Mouse (Mus musculus) lung, embryonic 15.5 days (tissue): ENCODE measurements around the gene Sh3pxd2b. TPM values are rescaled to one million over a fixed set of nuclear protein-coding genes. Genes with fewer than 3 reads are reported as not detected.

Experiments used
- ATAC-seq: fragments of 200-750 bp; cut with Nextera tagmentation; 2 replicates; pipeline ENCODE4 v1.8.0; 2017; ENCODE audit warnings: moderate number of reproducible peaks, borderline replicate concordance; ENCODE audit not compliant: low FRiP score, low TSS enrichment; ENCODE audit errors: extremely low read depth
- H3K27ac ChIP-seq: fragments of 300-500 bp; sonication (generic); 2 replicates; pipeline ENCODE4 v1.5.1; 2015; ENCODE audit warnings: moderate library complexity, mild to moderate bottlenecking, inconsistent platforms
- H3K27me3 ChIP-seq: fragments of 300-500 bp; sonication (generic); 2 replicates; pipeline ENCODE4 v1.6.1; 2015; ENCODE audit warnings: inconsistent platforms
- H3K36me3 ChIP-seq: fragments of 300-500 bp; sonication (generic); 2 replicates; pipeline ENCODE4 v1.6.1; 2015; ENCODE audit warnings: inconsistent platforms
- H3K4me1 ChIP-seq: fragments of 300-500 bp; sonication (generic); 2 replicates; pipeline ENCODE4 v1.6.1; 2015; ENCODE audit warnings: inconsistent platforms
- H3K4me2 ChIP-seq: fragments of 300-500 bp; sonication (generic); 2 replicates; pipeline ENCODE4 v1.6.1; 2015; ENCODE audit warnings: inconsistent platforms, mild to moderate bottlenecking, moderate library complexity
- H3K4me3 ChIP-seq: fragments of 300-500 bp; sonication (generic); 2 replicates; pipeline ENCODE4 v1.5.1; 2015; ENCODE audit warnings: mild to moderate bottlenecking, inconsistent platforms
- H3K9ac ChIP-seq: fragments of 300-500 bp; sonication (generic); 2 replicates; pipeline ENCODE4 v1.6.1; 2015; ENCODE audit warnings: inconsistent platforms
- H3K9me3 ChIP-seq: fragments of 300-500 bp; sonication (generic); 2 replicates; pipeline ENCODE4 v1.6.1; 2016; ENCODE audit warnings: inconsistent platforms
- WGBS: fragments of 180-500 bp; shearing (Covaris S2); methylation state at CpG from one replicate; pipeline ENCODE4 v1.1.7; 2015; 5-methylcytosine and 5-hydroxymethylcytosine counted together
- polyA plus RNA-seq: library from polyadenylated mRNA; unstranded; fragments of >200 nt; fragmentation: Nextera tagmentation; extraction: Ambion mirVana; gene quantifications from 2 replicates; pipeline ENCODE4 v1.2.1, GENCODE M21; 2015

Sh3pxd2b gene
- polyA plus RNA-seq, 1 experiment from 2014 or later: 24.3 TPM

GRCm38 (mm10) chr11:32343350-32343749, 4.3 kb upstream of the Sh3pxd2b start:
- Histone ChIP-seq H3K4me1 (peaks cover 28% of the 10 kb centered on the region), H3K4me2 (no peak overlapping the region), H3K9me3 (no peaks in the 10 kb centered on the region), H3K9ac (no peak overlapping the region), H3K36me3 (no peaks in the 10 kb centered on the region), H3K27ac (no peak overlapping the region), H3K4me3 (no peak overlapping the region), H3K27me3 (no peaks in the 10 kb centered on the region)
- ATAC-seq: no peak
- 92% methylated on average over 1 of the region's 1 CpGs for WGBS

- Histone ChIP-seq H3K36me3 (no peaks in the 10 kb centered on the region), H3K4me2 (no peak overlapping the region), H3K27me3 (no peaks in the 10 kb centered on the region), H3K27ac (peak overlapping the region; percentile 6; the same call in 1 of the 2 replicates), H3K9ac (no peak overlapping the region), H3K4me1 (peaks cover 32% of the 10 kb centered on the region), H3K4me3 (no peak overlapping the region), H3K9me3 (no peaks in the 10 kb centered on the region)
- ATAC-seq: no peak
- 54% methylated on average over 6 of the region's 6 CpGs for WGBS
These were observed 1.9 kb upstream of the Sh3pxd2b start for GRCm38 (mm10) chr11:32345504-32346297.

- Histone ChIP-seq H3K36me3 (peaks cover 9% of the 10 kb centered on the region), H3K9ac (peak overlapping the region; percentile 98), H3K4me1 (peaks cover 28% of the 10 kb centered on the region), H3K27ac (peak overlapping the region; percentile 91), H3K9me3 (no peaks in the 10 kb centered on the region), H3K4me3 (peak overlapping the region; percentile 91), H3K27me3 (no peaks in the 10 kb centered on the region), H3K4me2 (peak overlapping the region; percentile 84)
- peak; percentile 28; the same call in 1 of the 2 replicates for ATAC-seq
- WGBS: 5% methylated on average over 10 of the region's 10 CpGs
These were observed 385 bp upstream of the Sh3pxd2b start for GRCm38 (mm10) chr11:32347264-32347606.

- Histone ChIP-seq H3K27ac (peak overlapping the region; percentile 91), H3K27me3 (no peaks in the 10 kb centered on the region), H3K4me2 (peak overlapping the region; percentile 84), H3K4me3 (peak overlapping the region; percentile 91), H3K9ac (peak overlapping the region; percentile 98), H3K9me3 (no peaks in the 10 kb centered on the region), H3K36me3 (peaks cover 15% of the 10 kb centered on the region), H3K4me1 (peaks cover 28% of the 10 kb centered on the region)
- ATAC-seq: peak; percentile 38; the same call in 1 of the 2 replicates
- WGBS: 14% methylated on average over 9 of the region's 9 CpGs
These were observed 1.0 kb downstream of the Sh3pxd2b start for GRCm38 (mm10) chr11:32348433-32349283.

- Histone ChIP-seq H3K4me2 (peak overlapping the region; percentile 84), H3K27ac (peak overlapping the region; percentile 91; the same call in 1 of the 2 replicates), H3K4me1 (peaks cover 28% of the 10 kb centered on the region), H3K4me3 (peak overlapping the region; percentile 91), H3K9ac (0 out of 2 replicates have a peak overlapping the region, but pooled peaks have one; percentile 10), H3K9me3 (no peaks in the 10 kb centered on the region), H3K36me3 (peaks cover 15% of the 10 kb centered on the region), H3K27me3 (no peaks in the 10 kb centered on the region)
- no peak for ATAC-seq
- WGBS: 58% methylated on average over 13 of the region's 13 CpGs
These were observed 1.8 kb downstream of the Sh3pxd2b start for GRCm38 (mm10) chr11:32349284-32349953.

- Histone ChIP-seq H3K27ac (no peak overlapping the region), H3K4me1 (peaks cover 33% of the 10 kb centered on the region), H3K27me3 (no peaks in the 10 kb centered on the region), H3K4me2 (no peak overlapping the region), H3K9me3 (no peaks in the 10 kb centered on the region), H3K4me3 (no peak overlapping the region), H3K9ac (no peak overlapping the region), H3K36me3 (peaks cover 15% of the 10 kb centered on the region)
- WGBS: 75% methylated on average over 6 of the region's 6 CpGs
- ATAC-seq: no peak
These were observed 5.3 kb downstream of the Sh3pxd2b start for GRCm38 (mm10) chr11:32352946-32353345.

GRCm38 (mm10) chr11:32355377-32355776, 7.8 kb downstream of the Sh3pxd2b start:
- H3K36me3 ChIP-seq: peaks cover 15% of the 10 kb centered on the region
- no peak overlapping the region for H3K9ac ChIP-seq
- H3K4me1 ChIP-seq: peaks cover 21% of the 10 kb centered on the region
- 61% methylated on average over 1 of the region's 1 CpGs for WGBS
- H3K27me3 ChIP-seq: no peaks in the 10 kb centered on the region
- no peak overlapping the region for H3K27ac ChIP-seq
- no peaks in the 10 kb centered on the region for H3K9me3 ChIP-seq
- H3K4me2 ChIP-seq: no peak overlapping the region
- ATAC-seq: no peak
- H3K4me3 ChIP-seq: no peak overlapping the region

- ATAC-seq: no peak
- peaks cover 21% of the 10 kb centered on the region for H3K4me1 ChIP-seq
These were observed 10.1 kb downstream of the Sh3pxd2b start for GRCm38 (mm10) chr11:32357686-32358085.

GRCm38 (mm10) chr11:32358399-32358798, 10.8 kb downstream of the Sh3pxd2b start:
- H3K27ac ChIP-seq: peak overlapping the region; percentile 42; the same call in 1 of the 2 replicates
- H3K36me3 ChIP-seq: no peaks in the 10 kb centered on the region
- H3K4me2 ChIP-seq: no peak overlapping the region
- H3K9ac ChIP-seq: no peak overlapping the region
- H3K4me3 ChIP-seq: no peak overlapping the region
- H3K4me1 ChIP-seq: peaks cover 28% of the 10 kb centered on the region
- ATAC-seq: no peak
- H3K9me3 ChIP-seq: no peaks in the 10 kb centered on the region
- 52% methylated on average over 6 of the region's 6 CpGs for WGBS
- H3K27me3 ChIP-seq: no peaks in the 10 kb centered on the region

More at GRCm38 (mm10) chr11:32357686-32358085, 10.1 kb downstream of the Sh3pxd2b start:
- no peak overlapping the region for H3K4me3 ChIP-seq
- 0 out of 2 replicates have a peak, but pooled peaks cover 4% of the 10 kb centered on the region for H3K36me3 ChIP-seq
- no peaks in the 10 kb centered on the region for H3K27me3 ChIP-seq
- H3K27ac ChIP-seq: 0 out of 2 replicates have a peak overlapping the region, but pooled peaks have one; percentile 49
- no peaks in the 10 kb centered on the region for H3K9me3 ChIP-seq
- 49% methylated on average over 9 of the region's 9 CpGs for WGBS
- H3K9ac ChIP-seq: no peak overlapping the region
- H3K4me2 ChIP-seq: no peak overlapping the region

GRCm38 (mm10) chr11:32359566-32359965, 11.9 kb downstream of the Sh3pxd2b start:
- H3K9me3 ChIP-seq: no peaks in the 10 kb centered on the region
- H3K36me3 ChIP-seq: no peaks in the 10 kb centered on the region
- H3K4me3 ChIP-seq: no peak overlapping the region
- WGBS: 69% methylated on average over 4 of the region's 4 CpGs
- no peak overlapping the region for H3K9ac ChIP-seq
- no peak for ATAC-seq
- H3K4me2 ChIP-seq: no peak overlapping the region
- peaks cover 40% of the 10 kb centered on the region for H3K4me1 ChIP-seq
- no peak overlapping the region for H3K27ac ChIP-seq
- H3K27me3 ChIP-seq: no peaks in the 10 kb centered on the region

- H3K9ac ChIP-seq: no peak overlapping the region
- WGBS: 85% methylated on average over 9 of the region's 9 CpGs
- H3K4me3 ChIP-seq: no peak overlapping the region
- H3K9me3 ChIP-seq: no peaks in the 10 kb centered on the region
- no peaks in the 10 kb centered on the region for H3K36me3 ChIP-seq
- H3K4me1 ChIP-seq: peaks cover 52% of the 10 kb centered on the region
- H3K27ac ChIP-seq: no peak overlapping the region
- no peak overlapping the region for H3K4me2 ChIP-seq
- H3K27me3 ChIP-seq: no peaks in the 10 kb centered on the region
- no peak for ATAC-seq
These were observed 14.2 kb downstream of the Sh3pxd2b start for GRCm38 (mm10) chr11:32361774-32362173.
